Mouse (Mus musculus): ENCODE results near the gene Olfr1385. TPM values are rescaled to one million over a fixed set of nuclear protein-coding genes. Genes with fewer than 3 reads are reported as not detected.
"Not testable (repeated sequence)": the region's sequence is repeated elsewhere in the genome, so short reads cannot be mapped to it uniquely, and the experiment has no call there.

Olfr1385 gene
- not detected in 2 replicates for polyA plus RNA-seq (2016; fragmentation: Nextera tagmentation; extraction: Ambion mirVana)

DNA sequence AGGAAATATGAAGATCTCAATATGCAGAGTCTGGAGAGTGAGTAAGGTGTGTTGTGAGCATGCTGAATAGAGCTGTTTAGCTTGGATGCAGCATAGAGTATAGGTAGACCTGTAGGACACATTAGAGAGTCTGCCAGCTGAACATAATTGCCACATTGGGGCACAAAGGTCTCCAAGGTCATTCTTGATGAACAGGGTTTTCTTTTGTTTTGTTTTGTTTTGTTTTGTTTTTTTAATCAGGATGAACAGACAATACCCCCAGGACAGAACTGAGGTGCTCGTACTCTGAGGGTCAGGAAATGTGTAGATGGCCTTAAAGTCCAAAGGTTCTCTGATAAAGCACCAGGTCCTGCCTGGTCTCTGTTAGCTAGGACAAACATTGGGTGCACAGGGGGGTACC, at the start of gene Olfr1385:
Gene Olfr1385 (plus strand): TSS at position 301 of the 400 bp plus-strand sequence.
- H3K4me1 ChIP-seq; DNase-seq (ENCODE audit: low spot score); H3K27me3 ChIP-seq (ENCODE audit: low read depth, poor library complexity, severe bottlenecking); H3K4me3 ChIP-seq; H3K9me3 ChIP-seq (replicated peaks); H3K27ac ChIP-seq (replicated peaks); H3K36me3 ChIP-seq: not testable (repeated sequence)
- WGBS, result 89% methylated on average over 1 of the region's 1 CpGs

GRCm38 (mm10) chr11:49455043-49455442, 33.8 kb upstream of the Olfr1385 start, which contains the start of gene Olfr1387:
TSS of gene Olfr1387 (plus strand) at chr11:49455343.
- H3K9me3 ChIP-seq (replicated peaks), result no peaks in the 10 kb centered on the region
- no peak within 1 kb of the TSS for H3K27ac ChIP-seq (replicated peaks)
- no peak within 1 kb of the TSS for H3K4me3 ChIP-seq
- no peaks in the 10 kb centered on the region for H3K4me1 ChIP-seq
- H3K27me3 ChIP-seq (ENCODE audit: low read depth, poor library complexity, severe bottlenecking), result no peaks in the 10 kb centered on the region
- 80% methylated on average over 1 of the region's 1 CpGs for WGBS
- no peak for DNase-seq (ENCODE audit: low spot score)
- no peaks in the 10 kb centered on the region for H3K36me3 ChIP-seq

GRCm38 (mm10) chr11:49464746-49465145, 24.1 kb upstream of the Olfr1385 start, which contains the start of gene Olfr1386:
TSS of gene Olfr1386 (plus strand) at chr11:49465046.
- DNase-seq (ENCODE audit: low spot score); H3K27ac ChIP-seq (replicated peaks); H3K36me3 ChIP-seq; H3K4me3 ChIP-seq; H3K27me3 ChIP-seq (ENCODE audit: low read depth, poor library complexity, severe bottlenecking); H3K4me1 ChIP-seq; H3K9me3 ChIP-seq (replicated peaks): not testable (repeated sequence)
- 77% methylated on average over 3 of the region's 3 CpGs for WGBS

GRCm38 (mm10) chr11:49485973-49486372, 2.9 kb upstream of the Olfr1385 start:
- Histone ChIP-seq H3K4me3 (no peak overlapping the region), H3K27ac (replicated peaks) (no peak overlapping the region), H3K9me3 (replicated peaks) (no peaks in the 10 kb centered on the region), H3K36me3 (no peaks in the 10 kb centered on the region), H3K4me1 (no peaks in the 10 kb centered on the region), H3K27me3 (ENCODE audit: low read depth, poor library complexity, severe bottlenecking) (no peaks in the 10 kb centered on the region)
- no peak for DNase-seq (ENCODE audit: low spot score)
- WGBS, result 77% methylated on average over 4 of the region's 4 CpGs

- H3K9me3 ChIP-seq (replicated peaks), result no peaks in the 10 kb centered on the region
- H3K4me3 ChIP-seq, result no peak overlapping the region
- H3K27me3 ChIP-seq (ENCODE audit: low read depth, poor library complexity, severe bottlenecking), result no peaks in the 10 kb centered on the region
- H3K4me1 ChIP-seq, result no peaks in the 10 kb centered on the region
- H3K36me3 ChIP-seq, result no peaks in the 10 kb centered on the region
- DNase-seq (ENCODE audit: low spot score), result no peak
- no peak overlapping the region for H3K27ac ChIP-seq (replicated peaks)
- 82% methylated on average over 5 of the region's 5 CpGs for WGBS
Measured at GRCm38 (mm10) chr11:49518086-49518485, 29.2 kb downstream of the Olfr1385 start.

DNA sequence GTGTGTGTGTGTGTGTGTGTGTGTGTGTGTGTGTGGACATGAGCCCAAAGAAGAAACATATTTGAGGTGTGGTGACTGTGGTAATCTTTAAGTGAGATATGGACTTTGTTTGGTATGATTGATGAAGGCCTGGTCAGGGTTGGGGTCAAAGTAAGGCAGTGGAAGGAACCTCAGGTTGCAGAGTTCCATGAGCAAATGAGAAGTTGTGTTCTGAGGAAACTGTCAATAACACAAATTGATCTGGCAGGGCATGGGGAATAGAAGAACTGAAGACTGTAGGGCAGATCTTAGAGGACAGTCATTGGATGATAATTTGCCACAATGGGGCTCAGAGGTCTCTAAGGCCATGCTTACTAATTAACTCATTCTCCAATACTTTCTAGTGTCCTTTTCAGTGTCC, 30.5 kb downstream of the Olfr1385 start, which contains the start of gene Olfr1383:
Gene Olfr1383 (plus strand): TSS at position 301 of the 400 bp plus-strand sequence.
- Histone ChIP-seq H3K4me3 (no peak within 1 kb of the TSS), H3K27ac (replicated peaks) (no peak within 1 kb of the TSS), H3K27me3 (ENCODE audit: low read depth, poor library complexity, severe bottlenecking) (no peaks in the 10 kb centered on the region), H3K36me3 (no peaks in the 10 kb centered on the region), H3K4me1 (no peaks in the 10 kb centered on the region), H3K9me3 (replicated peaks) (no peaks in the 10 kb centered on the region)
- DNase-seq (ENCODE audit: low spot score), result no peak

GRCm38 (mm10) chr11:49527947-49528346, 39.1 kb downstream of the Olfr1385 start, which contains the start of gene Olfr1382:
TSS of gene Olfr1382 (plus strand) at chr11:49528247.
- Histone ChIP-seq H3K36me3 (no peaks in the 10 kb centered on the region), H3K27me3 (ENCODE audit: low read depth, poor library complexity, severe bottlenecking) (no peaks in the 10 kb centered on the region), H3K4me1 (no peaks in the 10 kb centered on the region), H3K27ac (replicated peaks) (no peak within 1 kb of the TSS), H3K4me3 (no peak within 1 kb of the TSS), H3K9me3 (replicated peaks) (no peaks in the 10 kb centered on the region)
- 84% methylated on average over 3 of the region's 3 CpGs for WGBS
- DNase-seq (ENCODE audit: low spot score), result no peak

- DNase-seq (ENCODE audit: low spot score), result no peak
Measured at GRCm38 (mm10) chr11:49532761-49533160, 43.9 kb downstream of the Olfr1385 start.

DNA sequence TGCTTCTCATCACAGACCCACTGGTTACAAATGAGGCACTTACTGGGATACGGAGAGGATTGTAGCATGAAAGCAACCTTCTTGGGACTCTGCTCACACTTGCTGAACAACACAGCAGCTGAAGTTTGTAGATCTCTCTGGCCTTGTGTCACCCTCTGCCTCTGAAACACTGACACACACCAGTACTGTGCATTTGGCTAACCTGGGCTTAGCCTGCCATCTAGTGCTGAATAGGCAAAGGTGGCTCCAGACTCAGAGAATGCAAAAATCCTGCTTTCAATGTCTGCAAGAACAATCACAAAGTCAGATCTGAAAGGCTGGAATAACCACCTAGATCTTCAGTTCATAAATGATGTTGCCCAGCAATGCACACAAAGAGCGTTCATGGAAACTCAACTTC, 47.8 kb downstream of the Olfr1385 start:
- H3K27me3 ChIP-seq (ENCODE audit: low read depth, poor library complexity, severe bottlenecking); H3K4me1 ChIP-seq; H3K36me3 ChIP-seq; H3K4me3 ChIP-seq; DNase-seq (ENCODE audit: low spot score); H3K9me3 ChIP-seq (replicated peaks); H3K27ac ChIP-seq (replicated peaks): not testable (repeated sequence)
- WGBS, result 89% methylated on average over 2 of the region's 2 CpGs

More at GRCm38 (mm10) chr11:49532761-49533160, 43.9 kb downstream of the Olfr1385 start:
- H3K27me3 ChIP-seq (ENCODE audit: low read depth, poor library complexity, severe bottlenecking), result no peaks in the 10 kb centered on the region
- no peaks in the 10 kb centered on the region for H3K4me1 ChIP-seq
- no peaks in the 10 kb centered on the region for H3K36me3 ChIP-seq
- no peaks in the 10 kb centered on the region for H3K9me3 ChIP-seq (replicated peaks)
- no peak overlapping the region for H3K27ac ChIP-seq (replicated peaks)
- H3K4me3 ChIP-seq, result no peak overlapping the region

GRCm38 (mm10) chr11:49543149-49543548, 54.3 kb downstream of the Olfr1385 start, which contains the start of gene Olfr1381:
TSS of gene Olfr1381 (plus strand) at chr11:49543449.
- not testable (repeated sequence) for H3K36me3 ChIP-seq; H3K9me3 ChIP-seq (replicated peaks); H3K4me3 ChIP-seq; DNase-seq (ENCODE audit: low spot score); H3K27ac ChIP-seq (replicated peaks); H3K4me1 ChIP-seq; H3K27me3 ChIP-seq (ENCODE audit: low read depth, poor library complexity, severe bottlenecking)
- 74% methylated on average over 3 of the region's 3 CpGs for WGBS

Other genes starting within 250 kb of the Olfr1385 start
- gene Mgat1, start 244.9 kb upstream of the Olfr1385 start, polyA plus RNA-seq (2016; fragmentation: Nextera tagmentation; extraction: Ambion mirVana), result 41.2 and 42.2 TPM in 2 replicates
- 0.04 TPM in 1 of 2 replicates, not detected in the other for gene Olfr1393, start 210.8 kb upstream of the Olfr1385 start, polyA plus RNA-seq (2016; fragmentation: Nextera tagmentation; extraction: Ambion mirVana)
- gene Olfr1392, start 203.8 kb upstream of the Olfr1385 start, polyA plus RNA-seq (2016; fragmentation: Nextera tagmentation; extraction: Ambion mirVana), result 0.04 and 0.07 TPM in 2 replicates
- not detected in 2 replicates for gene Olfr10, start 184.3 kb upstream of the Olfr1385 start, polyA plus RNA-seq (2016; fragmentation: Nextera tagmentation; extraction: Ambion mirVana)
- gene Olfr1391, start 166.3 kb upstream of the Olfr1385 start, polyA plus RNA-seq (2016; fragmentation: Nextera tagmentation; extraction: Ambion mirVana), result not detected in 2 replicates
- not detected in 2 replicates for gene Olfr1390, start 153.9 kb upstream of the Olfr1385 start, polyA plus RNA-seq (2016; fragmentation: Nextera tagmentation; extraction: Ambion mirVana)
- not detected in 2 replicates for gene Olfr1389, start 66.0 kb upstream of the Olfr1385 start, polyA plus RNA-seq (2016; fragmentation: Nextera tagmentation; extraction: Ambion mirVana)
- gene Olfr1388, start 52.4 kb upstream of the Olfr1385 start, polyA plus RNA-seq (2016; fragmentation: Nextera tagmentation; extraction: Ambion mirVana), result 0.09 TPM in 2 replicates
- not detected in 2 replicates for gene Olfr1387, start 33.7 kb upstream of the Olfr1385 start, polyA plus RNA-seq (2016; fragmentation: Nextera tagmentation; extraction: Ambion mirVana)
- gene Olfr1386, start 24.0 kb upstream of the Olfr1385 start, polyA plus RNA-seq (2016; fragmentation: Nextera tagmentation; extraction: Ambion mirVana), result not detected in 2 replicates
- not detected in 2 replicates for gene Olfr1384, start 17.7 kb downstream of the Olfr1385 start, polyA plus RNA-seq (2016; fragmentation: Nextera tagmentation; extraction: Ambion mirVana)
- gene Olfr1383, start 30.6 kb downstream of the Olfr1385 start, polyA plus RNA-seq (2016; fragmentation: Nextera tagmentation; extraction: Ambion mirVana), result not detected in 2 replicates
- gene Olfr1382, start 39.2 kb downstream of the Olfr1385 start, polyA plus RNA-seq (2016; fragmentation: Nextera tagmentation; extraction: Ambion mirVana), result not detected in 2 replicates
- not detected in 2 replicates for gene Olfr1381, start 54.4 kb downstream of the Olfr1385 start, polyA plus RNA-seq (2016; fragmentation: Nextera tagmentation; extraction: Ambion mirVana)
- gene Olfr1380, start 67.8 kb downstream of the Olfr1385 start, polyA plus RNA-seq (2016; fragmentation: Nextera tagmentation; extraction: Ambion mirVana), result not detected in 2 replicates
- gene Flt4, start 120.2 kb downstream of the Olfr1385 start, polyA plus RNA-seq (2016; fragmentation: Nextera tagmentation; extraction: Ambion mirVana), result 3.8 TPM in 2 replicates
- not detected in 2 replicates for gene Scgb3a1, start 174.5 kb downstream of the Olfr1385 start, polyA plus RNA-seq (2016; fragmentation: Nextera tagmentation; extraction: Ambion mirVana)
- 57.8 and 58.3 TPM in 2 replicates for gene Cnot6, start 223.7 kb downstream of the Olfr1385 start, polyA plus RNA-seq (2016; fragmentation: Nextera tagmentation; extraction: Ambion mirVana)

All from midbrain, embryonic 10.5 days (tissue).